Mouse (Mus musculus): ENCODE measurements at regions not wholly inside any gene's neighbourhood (a gene's known extent, or its start where the extent isn't known, plus 50 kb on each side); places are given as distances from the start of the nearest gene placed in this dataset.

DNA sequence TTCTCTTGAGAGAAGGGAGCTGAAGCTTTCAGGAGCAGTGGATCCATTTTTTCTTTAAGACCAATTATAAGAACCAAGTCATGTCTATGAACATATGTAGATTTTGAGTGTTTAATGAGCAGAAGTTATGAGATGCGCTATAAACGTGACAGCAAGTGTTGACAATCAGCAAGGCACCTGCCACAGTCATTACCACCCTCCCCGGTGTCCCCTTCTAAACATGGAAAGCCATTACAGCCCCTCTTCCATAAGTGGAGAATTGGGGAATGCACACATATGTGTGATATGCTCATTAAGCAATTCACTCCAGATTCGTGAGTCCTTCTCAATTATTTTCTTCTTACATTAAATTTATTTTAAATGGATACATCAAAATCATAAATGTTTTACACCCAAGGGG is 362.4 kb downstream of the 1700129C05Rik start:
- DNase-seq (ENCODE audit: low read depth, low spot score): no peak
- Histone ChIP-seq H3K4me3 (ENCODE audit: control insufficient read depth in 1 of 2, insufficient read depth in 1 of 2, low read depth in 2 of 2, low read length in 2 of 2) (no peak overlapping the region), H3K27ac (ENCODE audit: control insufficient read depth, low read depth, low read length) (no peak overlapping the region), H3K27me3 (ENCODE audit: control insufficient read depth in 1 of 2, insufficient read depth in 2 of 2, low read length in 2 of 2) (no peaks in the 10 kb centered on the region), H3K36me3 (ENCODE audit: control insufficient read depth in 1 of 2, insufficient read depth in 2 of 2, low read length in 2 of 2) (no peaks in the 10 kb centered on the region), H3K9ac (ENCODE audit: control insufficient read depth, low read depth, low read length, poor library complexity, severe bottlenecking) (no peak overlapping the region), H3K79me2 (ENCODE audit: control insufficient read depth, insufficient read depth, low read length, poor library complexity) (no peaks in the 10 kb centered on the region), H3K9me3 (replicated peaks; ENCODE audit: insufficient read depth, low read length) (no peaks in the 10 kb centered on the region), H3K4me1 (ENCODE audit: control insufficient read depth in 1 of 2, insufficient read depth in 2 of 2, low read length in 2 of 2) (no peaks in the 10 kb centered on the region)
- TF ChIP-seq GABPA (IDR thresholded peaks at IDR 0.05; ENCODE audit: low read depth, low read length): no peak

DNA sequence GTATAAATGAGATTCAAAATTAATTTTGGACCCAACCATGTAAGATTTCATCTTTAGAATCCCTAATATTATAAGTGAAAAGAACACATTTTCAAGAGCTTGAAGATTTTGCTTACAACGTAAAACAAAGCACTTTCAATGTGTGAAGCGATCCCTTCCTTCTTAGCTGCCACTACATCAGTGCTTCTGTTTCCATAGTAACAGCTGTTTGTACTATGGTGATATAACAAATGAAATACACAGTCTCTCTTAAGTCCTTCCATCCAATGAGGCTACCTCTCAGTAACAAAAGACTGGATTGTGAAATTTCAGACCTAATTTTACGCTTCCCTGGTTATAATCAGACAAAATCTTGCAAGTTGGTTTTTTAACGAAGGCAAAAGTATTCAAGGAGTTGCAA is 364.0 kb downstream of the 1700129C05Rik start:
- no peaks in the 10 kb centered on the region for H3K9me3 ChIP-seq (replicated peaks; ENCODE audit: insufficient read depth, low read length)
- H3K4me1 ChIP-seq (ENCODE audit: control insufficient read depth in 1 of 2, insufficient read depth in 2 of 2, low read length in 2 of 2): no peaks in the 10 kb centered on the region
- H3K27ac ChIP-seq (ENCODE audit: control insufficient read depth, low read depth, low read length): no peak overlapping the region
- no peaks in the 10 kb centered on the region for H3K27me3 ChIP-seq (ENCODE audit: control insufficient read depth in 1 of 2, insufficient read depth in 2 of 2, low read length in 2 of 2)
- H3K4me3 ChIP-seq (ENCODE audit: control insufficient read depth in 1 of 2, insufficient read depth in 1 of 2, low read depth in 2 of 2, low read length in 2 of 2): no peak overlapping the region
- no peaks in the 10 kb centered on the region for H3K36me3 ChIP-seq (ENCODE audit: control insufficient read depth in 1 of 2, insufficient read depth in 2 of 2, low read length in 2 of 2)
- no peak overlapping the region for H3K9ac ChIP-seq (ENCODE audit: control insufficient read depth, low read depth, low read length, poor library complexity, severe bottlenecking)
- H3K79me2 ChIP-seq (ENCODE audit: control insufficient read depth, insufficient read depth, low read length, poor library complexity): no peaks in the 10 kb centered on the region
- no peak for DNase-seq (ENCODE audit: low read depth, low spot score)
- no peak for TF ChIP-seq CTCF (IDR thresholded peaks at IDR 0.05 in 2 of 3, conservative IDR thresholded peaks at IDR 0.05 in 1 of 3; ENCODE audit: control insufficient read depth in 1 of 3, insufficient read depth in 1 of 3, low read depth in 2 of 3, low read length in 3 of 3, poor library complexity in 1 of 3, severe bottlenecking in 1 of 3)
- TF ChIP-seq ZNF384 (IDR thresholded peaks at IDR 0.05; ENCODE audit: low read depth, low read length): no peak
- TF ChIP-seq TCF12 (IDR thresholded peaks at IDR 0.05; ENCODE audit: low read depth, low read length): no peak
- no peak for TF ChIP-seq SIN3A (IDR thresholded peaks at IDR 0.05; ENCODE audit: low read length)

DNA sequence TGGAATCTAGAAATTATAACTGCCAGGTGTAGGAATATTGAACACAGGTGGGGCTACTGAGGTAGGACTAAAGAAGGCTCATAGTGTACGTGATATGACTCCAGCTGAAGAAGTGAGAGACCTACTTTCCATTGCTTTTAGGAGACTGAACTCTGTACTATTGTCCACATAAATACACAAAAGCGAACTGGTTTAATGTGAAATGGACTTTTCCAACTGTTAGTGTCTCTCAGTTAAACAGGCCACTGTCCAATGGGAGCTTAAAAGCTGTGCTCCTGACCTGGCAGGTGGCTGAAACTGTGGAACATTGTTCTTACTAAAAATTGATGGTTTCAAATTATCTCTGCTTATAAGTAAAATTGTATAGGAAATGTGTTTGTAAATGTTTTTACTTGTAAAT is 381.4 kb downstream of the 1700129C05Rik start:
- no peaks in the 10 kb centered on the region for H3K4me1 ChIP-seq (ENCODE audit: control insufficient read depth in 1 of 2, insufficient read depth in 2 of 2, low read length in 2 of 2)
- H3K4me3 ChIP-seq (ENCODE audit: control insufficient read depth in 1 of 2, insufficient read depth in 1 of 2, low read depth in 2 of 2, low read length in 2 of 2): no peak overlapping the region
- no peaks in the 10 kb centered on the region for H3K27me3 ChIP-seq (ENCODE audit: control insufficient read depth in 1 of 2, insufficient read depth in 2 of 2, low read length in 2 of 2)
- no peak overlapping the region for H3K9ac ChIP-seq (ENCODE audit: control insufficient read depth, low read depth, low read length, poor library complexity, severe bottlenecking)
- no peaks in the 10 kb centered on the region for H3K36me3 ChIP-seq (ENCODE audit: control insufficient read depth in 1 of 2, insufficient read depth in 2 of 2, low read length in 2 of 2)
- TF ChIP-seq E2F4 (IDR thresholded peaks at IDR 0.05; ENCODE audit: borderline replicate concordance, low read depth, low read length): no peak
- no peak overlapping the region for H3K27ac ChIP-seq (ENCODE audit: control insufficient read depth, low read depth, low read length)
- H3K79me2 ChIP-seq (ENCODE audit: control insufficient read depth, insufficient read depth, low read length, poor library complexity): no peaks in the 10 kb centered on the region
- no peak for DNase-seq (ENCODE audit: low read depth, low spot score)
- H3K9me3 ChIP-seq (replicated peaks; ENCODE audit: insufficient read depth, low read length): no peaks in the 10 kb centered on the region

DNA sequence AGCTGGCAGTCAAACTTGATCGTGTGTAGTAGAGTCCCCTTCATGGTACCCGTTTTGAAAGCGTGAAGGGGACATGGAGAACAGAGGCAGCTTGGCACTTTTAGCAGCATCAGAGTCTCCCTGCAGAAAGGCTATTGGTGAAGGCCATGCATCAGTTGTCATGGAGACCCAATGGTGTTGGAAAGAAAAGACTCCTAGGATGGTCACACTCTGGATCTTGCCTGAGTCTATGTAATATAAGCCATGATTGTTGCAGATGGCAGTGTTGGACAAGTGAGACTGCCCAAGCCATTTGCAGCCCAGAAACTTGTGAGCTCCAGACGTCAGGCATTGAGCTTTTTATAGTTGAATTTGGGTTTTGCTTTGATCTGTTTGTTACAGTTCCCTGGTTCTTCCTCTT is 382.9 kb downstream of the 1700129C05Rik start:
- Histone ChIP-seq H3K9me3 (replicated peaks; ENCODE audit: insufficient read depth, low read length) (no peaks in the 10 kb centered on the region), H3K27me3 (ENCODE audit: control insufficient read depth in 1 of 2, insufficient read depth in 2 of 2, low read length in 2 of 2) (no peaks in the 10 kb centered on the region)

More for the DNA sequence above, 382.9 kb downstream of the 1700129C05Rik start:
- DNase-seq (ENCODE audit: low read depth, low spot score): no peak
- Histone ChIP-seq H3K36me3 (ENCODE audit: control insufficient read depth in 1 of 2, insufficient read depth in 2 of 2, low read length in 2 of 2) (no peaks in the 10 kb centered on the region), H3K4me3 (ENCODE audit: control insufficient read depth in 1 of 2, insufficient read depth in 1 of 2, low read depth in 2 of 2, low read length in 2 of 2) (no peak overlapping the region), H3K79me2 (ENCODE audit: control insufficient read depth, insufficient read depth, low read length, poor library complexity) (no peaks in the 10 kb centered on the region), H3K9ac (ENCODE audit: control insufficient read depth, low read depth, low read length, poor library complexity, severe bottlenecking) (no peak overlapping the region), H3K27ac (ENCODE audit: control insufficient read depth, low read depth, low read length) (no peak overlapping the region), H3K4me1 (ENCODE audit: control insufficient read depth in 1 of 2, insufficient read depth in 2 of 2, low read length in 2 of 2) (no peaks in the 10 kb centered on the region)
- TF ChIP-seq JUND (IDR thresholded peaks at IDR 0.05; ENCODE audit: low read depth, low read length) (no peak), ELF1 (IDR thresholded peaks at IDR 0.05; ENCODE audit: low read depth, low read length) (no peak), POLR2AphosphoS5 (IDR thresholded peaks at IDR 0.05; ENCODE audit: borderline replicate concordance, low read depth, low read length) (no peak), ZKSCAN1 (IDR thresholded peaks at IDR 0.05; ENCODE audit: low read depth, low read length) (no peak), E2F4 (IDR thresholded peaks at IDR 0.05; ENCODE audit: borderline replicate concordance, low read depth, low read length) (no peak), MAZ (IDR thresholded peaks at IDR 0.05; ENCODE audit: low read depth, low read length) (no peak), NELFE (IDR thresholded peaks at IDR 0.05; ENCODE audit: low read depth, low read length) (no peak), SMC3 (IDR thresholded peaks at IDR 0.05; ENCODE audit: low read depth, low read length) (no peak), TCF12 (IDR thresholded peaks at IDR 0.05; ENCODE audit: low read depth, low read length) (no peak), GATA1 (IDR thresholded peaks at IDR 0.05; ENCODE audit: low read depth, low read length) (no peak), POLR2AphosphoS2 (IDR thresholded peaks at IDR 0.05; ENCODE audit: low read length) (no peak), MEF2A (IDR thresholded peaks at IDR 0.05; ENCODE audit: extremely low read depth, insufficient replicate concordance, low read depth, low read length, poor library complexity, severe bottlenecking) (no peak), GABPA (IDR thresholded peaks at IDR 0.05; ENCODE audit: low read depth, low read length) (no peak), EP300 (IDR thresholded peaks at IDR 0.05; ENCODE audit: low read depth in 1 of 2, low read length in 2 of 2) (no peak), MAFK (IDR thresholded peaks at IDR 0.05; ENCODE audit: borderline replicate concordance, low read depth, low read length) (no peak), MYB (IDR thresholded peaks at IDR 0.05; ENCODE audit: low read depth, low read length) (no peak), ETS1 (IDR thresholded peaks at IDR 0.05; ENCODE audit: low read depth, low read length) (no peak), CHD2 (IDR thresholded peaks at IDR 0.05; ENCODE audit: low read length) (no peak)

Data from MEL (cell line).